ENCODE assay signal across 10 mouse cellular contexts in genomic region chr14:35326306-35326705, GRCm38 (mm10).
DNase-seq lines count a peak whose midpoint lies in the region; ATAC-seq and TF ChIP-seq lines count a peak whose summit lies in the region.
"Had no signal": no experiment of that assay in that cellular context is flagged by ENCODE, and none has a peak within 500 bp of the region (broad histone marks: within the 10 kb centered on the region; RNA-seq: fewer than 3 reads in every experiment).

No protein-coding gene starts in this region.

- peak; percentile 24; the same call in 1 of the 2 replicates for TF ChIP-seq CTCF in cerebellum, adult 2 months (IDR thresholded peaks at IDR 0.05; ENCODE audit: borderline replicate concordance, insufficient read depth, low read depth, low read length)
- peak; percentile 80 for TF ChIP-seq CTCF in layer of hippocampus, adult 2 months (conservative IDR thresholded peaks at IDR 0.05)
- TF ChIP-seq CTCF in testis, adult 2 months (IDR thresholded peaks at IDR 0.05; ENCODE audit: control insufficient read depth, insufficient read depth, insufficient replicate concordance, low read depth, low read length): peak; percentile 42; the same call in 1 of the 2 replicates

- no peak for DNase-seq in cerebellum, adult 2 months
- DNase-seq in cerebellum, adult 9-10 months: no peak
- peak in 1 of 2 experiments; percentile 30 for DNase-seq in layer of hippocampus, adult 2 months (ENCODE audit: low spot score in 2 of 2)
- no peak for DNase-seq in layer of hippocampus, adult 9-10 months (ENCODE audit: low spot score)
- DNase-seq in testis, postnatal 14 days (ENCODE audit: low spot score): no peak
- no peak for DNase-seq in yolk sac, embryonic 10.5 days (ENCODE audit: low spot score)

- no peaks in the 10 kb centered on the region for H3K27me3 ChIP-seq in cerebellum, adult 2 months (ENCODE audit: control insufficient read depth, insufficient read depth, low read length)
- H3K27me3 ChIP-seq in testis, adult 2 months (ENCODE audit: control insufficient read depth, insufficient read depth, low read length): no peaks in the 10 kb centered on the region
- H3K27me3 ChIP-seq: heart, embryonic 15.5 days; midbrain, embryonic 12.5 days had no signal

- H3K4me3 ChIP-seq in cerebellum, adult 2 months (replicated peaks; ENCODE audit: insufficient read depth, low read depth, low read length): no peak overlapping the region
- H3K4me3 ChIP-seq in layer of hippocampus, adult 2 months: no peak overlapping the region
- H3K4me3 ChIP-seq in testis, adult 2 months (ENCODE audit: control insufficient read depth, low read depth, low read length): no peak overlapping the region
- H3K4me3 ChIP-seq: heart, embryonic 15.5 days; midbrain, embryonic 12.5 days had no signal

- no peaks in the 10 kb centered on the region for H3K4me1 ChIP-seq in cerebellum, adult 2 months (ENCODE audit: control insufficient read depth, insufficient read depth, low read length)
- H3K4me1 ChIP-seq in testis, adult 2 months (ENCODE audit: control insufficient read depth, insufficient read depth, low read length): peaks cover 2% of the 10 kb centered on the region; the same call in 1 of the 2 replicates
- H3K4me1 ChIP-seq: heart, embryonic 15.5 days; midbrain, embryonic 12.5 days had no signal

- 74% methylated on average over 1 of the region's 1 CpGs for WGBS in cerebellum, adult 2 months

- no peaks in the 10 kb centered on the region for H3K36me3 ChIP-seq in testis, adult 2 months (ENCODE audit: control insufficient read depth, insufficient read depth, low read length)
- H3K36me3 ChIP-seq: heart, embryonic 15.5 days; midbrain, embryonic 12.5 days had no signal

- no peak overlapping the region for H3K27ac ChIP-seq in cerebellum, adult 2 months (ENCODE audit: insufficient read depth, low read length)
- H3K27ac ChIP-seq in layer of hippocampus, adult 2 months: no peak overlapping the region
- no peak overlapping the region for H3K27ac ChIP-seq in testis, adult 2 months (ENCODE audit: control insufficient read depth, insufficient read depth, low read depth, low read length)
- H3K27ac ChIP-seq: heart, embryonic 15.5 days; midbrain, embryonic 12.5 days had no signal

- ATAC-seq in megakaryocyte, adult 5-6 weeks (ENCODE audit: poor library complexity, severe bottlenecking): no peak

- no peak for TF ChIP-seq POLR2A in cerebellum, adult 2 months (IDR thresholded peaks at IDR 0.05; ENCODE audit: borderline replicate concordance, insufficient read depth, low read length)
- TF ChIP-seq POLR2A in testis, adult 2 months (IDR thresholded peaks at IDR 0.05; ENCODE audit: control insufficient read depth, low read depth, low read length): no peak

Comparison
In these comparisons a context has a peak if more than half of its experiments do, and no peak if none do; other contexts are left out.
1. CTCF ChIP-seq: peak in every context shown above with its lines; median percentile 80 in layer of hippocampus, adult 2 months; 42 in testis, adult 2 months; 24 in cerebellum, adult 2 months.